Mouse (Mus musculus) embryonic stem cell, embryonic (primary cell): Measurements from ENCODE around the gene Cst13.

ENCODE experiments used
- CTCF ChIA-PET, 4 experiments: fragments of 300-600 bp in 2 of 4; fragments of 350-600 bp in 2 of 4; sonication (Branson Sonifier 250); formaldehyde crosslinking; loops; one replicate each; lab custom pipeline; 2022; ENCODE audit warnings: inconsistent platforms in 2 of 4; lab: Charles Lee
- POLR2A ChIA-PET, 4 experiments: fragments of 300-600 bp in 2 of 4; fragments of 350-600 bp in 2 of 4; sonication (Branson Sonifier 250); formaldehyde crosslinking; loops; one replicate each; lab custom pipeline; 2022; ENCODE audit warnings: antibody characterized with exemption in 4 of 4, inconsistent platforms in 1 of 4; lab: Charles Lee

The Cst13 gene

GRCm38 (mm10) chr2:148868959-148869358, 49.1 kb downstream of the Cst13 start:
- ChIA-PET CTCF (no interaction called here), POLR2A (interaction anchor here in 1 of 4 experiments (1.3 to 2.9 kb wide), 3 partner anchors 10 to 16 kb away, joined by 4 to 12 read pairs (median 5); no protein-coding TSS in a partner anchor)

- POLR2A ChIA-PET, result interaction anchor here in 3 of 4 experiments (0.7 to 2.9 kb wide), 6 partner anchors 9 to 583 kb away, joined by 3 to 12 read pairs (median 6); no protein-coding TSS in a partner anchor
- CTCF ChIA-PET, result no interaction called here
These were observed 50.6 kb downstream of the Cst13 start for GRCm38 (mm10) chr2:148870526-148870925.

- CTCF ChIA-PET, result interaction anchor here in 3 of 4 experiments (1.0 to 4.3 kb wide), 4 partner anchors 21 to 29 kb away, joined by 3 to 22 read pairs (median 14); no protein-coding TSS in a partner anchor
- POLR2A ChIA-PET, result interaction anchor here in 2 of 4 experiments (1.0 to 3.2 kb wide), 7 partner anchors 8 to 1860 kb away, joined by 3 to 19 read pairs (median 3); partner anchors contain the start of genes 9230104L09Rik (in 1 of the 2) and Xrn2 (in 1 of the 2)
These were observed 53.0 kb downstream of the Cst13 start for GRCm38 (mm10) chr2:148872860-148873259.

- POLR2A ChIA-PET, result interaction anchor here (0.5 to 3.2 kb wide), 52 partner anchors 9 to 1862 kb away, joined by 3 to 37 read pairs (median 6); partner anchors contain the start of genes Gzf1 (in 3 of the 4), Napb (in 3 of the 4), 9230104L09Rik (in 2 of the 4) and Acss1 (in 1 of the 4)
- CTCF ChIA-PET, result interaction anchor here (0.7 to 4.3 kb wide), 10 partner anchors 22 to 168 kb away, joined by 3 to 22 read pairs (median 8); no protein-coding TSS in a partner anchor
These were observed 54.3 kb downstream of the Cst13 start for GRCm38 (mm10) chr2:148874224-148874616.

- POLR2A ChIA-PET, result interaction anchor here (0.5 to 3.2 kb wide), 64 partner anchors 8 to 1862 kb away, joined by 3 to 37 read pairs (median 6); partner anchors contain the start of genes Gzf1 (in 3 of the 4), Napb (in 3 of the 4), Nxt1 (in 3 of the 4) and 9230104L09Rik (in 2 of the 4)
- CTCF ChIA-PET, result interaction anchor here (0.5 to 4.3 kb wide), 14 partner anchors 9 to 168 kb away, joined by 3 to 22 read pairs (median 4); no protein-coding TSS in a partner anchor
These were observed 54.9 kb downstream of the Cst13 start for GRCm38 (mm10) chr2:148874617-148875334.

GRCm38 (mm10) chr2:148875335-148875811, 55.5 kb downstream of the Cst13 start, which contains the start of gene Cst3:
Cst3 (minus strand) TSS chr2:148875692.
- CTCF ChIA-PET, result interaction anchor here (0.5 to 4.3 kb wide), 16 partner anchors 8 to 764 kb away, joined by 3 to 22 read pairs (median 4); no protein-coding TSS in a partner anchor
- POLR2A ChIA-PET, result interaction anchor here (0.5 to 3.2 kb wide), 64 partner anchors 8 to 1863 kb away, joined by 3 to 37 read pairs (median 6); partner anchors contain the start of genes Gzf1 (in 3 of the 4), Napb (in 3 of the 4), Nxt1 (in 3 of the 4) and 9230104L09Rik (in 1 of the 4)

GRCm38 (mm10) chr2:148877016-148877770, 57.3 kb downstream of the Cst13 start:
- ChIA-PET CTCF (interaction anchor here in 1 of 4 experiments (1.1 kb wide), 1 partner anchor 25 kb away, joined by 4 read pairs; no protein-coding TSS in a partner anchor), POLR2A (no interaction called here)

GRCm38 (mm10) chr2:148878641-148879130, 58.8 kb downstream of the Cst13 start:
- ChIA-PET POLR2A (interaction anchor here in 2 of 4 experiments (0.5 to 2.2 kb wide), 9 partner anchors 9 to 200 kb away, joined by 3 to 12 read pairs (median 3); no protein-coding TSS in a partner anchor), CTCF (interaction anchor here (0.7 to 1.4 kb wide), 4 partner anchors 22 to 26 kb away, joined by 3 to 6 read pairs (median 4); no protein-coding TSS in a partner anchor)

GRCm38 (mm10) chr2:148879199-148879598, 59.3 kb downstream of the Cst13 start:
- ChIA-PET CTCF (interaction anchor here in 3 of 4 experiments (0.7 to 1.4 kb wide), 6 partner anchors 21 to 29 kb away, joined by 3 to 6 read pairs (median 3); no protein-coding TSS in a partner anchor), POLR2A (interaction anchor here in 2 of 4 experiments (0.6 to 2.2 kb wide), 7 partner anchors 9 to 200 kb away, joined by 3 to 12 read pairs (median 3); no protein-coding TSS in a partner anchor)
